Mouse (Mus musculus) liver, embryonic 14.5 days (tissue): ENCODE measurements around the gene Dnah8. TPM values are rescaled to one million over a fixed set of nuclear protein-coding genes. Genes with fewer than 3 reads are reported as not detected.

Experiments used
- ATAC-seq: fragments of 200-750 bp; cut with Nextera tagmentation; 2 replicates; pipeline ENCODE4 v1.8.0; 2017; ENCODE audit warnings: moderate number of reproducible peaks, mild to moderate bottlenecking, moderate library complexity; ENCODE audit not compliant: insufficient read depth
- DNase-seq, 3 experiments: peaks; one replicate each; pipeline ENCODE4 v3.0.0-alpha.2; 2012 to 2013; ENCODE audit warnings: low read depth in 3 of 3, low spot score in 3 of 3
- H3K27ac ChIP-seq: fragments of 300-500 bp; sonication (generic); 2 replicates; pipeline ENCODE4 v1.5.1; 2014; ENCODE audit warnings: moderate library complexity, mild to moderate bottlenecking, control low read depth, inconsistent platforms
- H3K27me3 ChIP-seq: fragments of 300-500 bp; sonication (generic); 2 replicates; pipeline ENCODE4 v1.6.1; 2014; ENCODE audit warnings: mild to moderate bottlenecking, low read length, moderate library complexity; ENCODE audit not compliant: control insufficient read depth, insufficient read depth
- H3K36me3 ChIP-seq: fragments of 300-500 bp; sonication (generic); replicated peaks from 2 replicates; pipeline ENCODE4 v1.6.1; 2014; ENCODE audit warnings: low read depth; ENCODE audit not compliant: control insufficient read depth, insufficient read depth
- H3K4me1 ChIP-seq, 2 experiments: fragments of 200-500 bp in 1 of 2; fragments of 300-500 bp in 1 of 2; sonication (generic) in 1 of 2; replicated peaks; 2 replicates each; pipeline ENCODE4 v1.6.1; 2012 to 2014; ENCODE audit warnings: antibody characterized with exemption in 1 of 2, inconsistent platforms in 1 of 2, low read length in 1 of 2; ENCODE audit not compliant: control insufficient read depth in 2 of 2, insufficient read depth in 2 of 2
- H3K4me2 ChIP-seq: fragments of 300-500 bp; sonication (generic); 2 replicates; pipeline ENCODE4 v1.6.1; 2014; ENCODE audit warnings: low read depth, mild to moderate bottlenecking, control low read depth, moderate library complexity
- H3K4me3 ChIP-seq, 2 experiments: fragments of 200-500 bp in 1 of 2; fragments of 300-500 bp in 1 of 2; sonication (generic) in 1 of 2; 2 replicates each; pipeline ENCODE4 v1.5.1; 2012 to 2014; ENCODE audit warnings: low read depth in 2 of 2, low read length in 2 of 2, mild to moderate bottlenecking in 2 of 2, control low read depth in 1 of 2, inconsistent platforms in 1 of 2, moderate library complexity in 1 of 2; ENCODE audit not compliant: insufficient read depth in 1 of 2
- H3K9ac ChIP-seq: fragments of 300-500 bp; sonication (generic); replicated peaks from 2 replicates; pipeline ENCODE4 v1.6.1; 2014; ENCODE audit warnings: mild to moderate bottlenecking, control low read depth, moderate library complexity
- H3K9me3 ChIP-seq: fragments of 300-500 bp; sonication (generic); 2 replicates; pipeline ENCODE4 v1.6.1; 2016; ENCODE audit warnings: low read length, mixed read lengths; ENCODE audit not compliant: control insufficient read depth
- CTCF ChIP-seq: IDR thresholded peaks from 2 replicates; pipeline ENCODE4 v1.5.1; 2016; ENCODE audit warnings: antibody characterized with exemption, low read depth, control low read depth
- EP300 ChIP-seq: IDR thresholded peaks from 2 replicates; pipeline ENCODE4 v1.6.1; 2016; ENCODE audit warnings: antibody characterized with exemption, low read depth
- WGBS: fragments of 180-500 bp; shearing (Covaris S2); extraction: QIAGEN DNeasy Blood & Tissue Kit; methylation state at CpG from one replicate; pipeline ENCODE4 v1.1.7; 2014; ENCODE audit not compliant: insufficient replicate concordance; 5-methylcytosine and 5-hydroxymethylcytosine counted together
- polyA plus RNA-seq, 2 experiments: library from polyadenylated mRNA; depleted of rRNA in 1 of 2; stranded (reverse) in 1 of 2; unstranded in 1 of 2; fragments of >200 nt; fragmentation: Nextera tagmentation in 1 of 2; extraction: Ambion mirVana in 1 of 2; gene quantifications; 2 replicates each; pipeline versions ENCODE4 v1.2.1 to v1.2.3; 2012 to 2014

Dnah8 gene
- polyA plus RNA-seq, 2 experiments, result 0.83 to 1.8 TPM

DNA sequence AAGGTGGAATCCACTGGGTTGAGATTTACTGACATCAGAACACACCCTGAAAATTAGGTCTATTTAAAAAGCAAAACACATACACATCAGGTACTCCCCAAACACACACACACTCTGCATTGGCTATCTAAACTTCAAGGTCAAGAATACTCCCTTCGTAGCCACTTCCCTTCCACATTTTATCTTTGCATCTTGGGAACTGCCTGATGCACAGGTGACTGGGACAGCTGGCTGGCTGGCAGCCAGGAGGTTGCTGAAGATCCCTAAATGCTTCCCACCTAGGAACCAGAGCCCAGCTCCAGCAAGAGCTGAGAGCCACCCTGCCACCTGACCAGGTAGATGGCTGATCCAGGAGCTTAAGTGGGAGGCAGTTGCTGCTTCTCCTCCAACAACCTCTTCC is 212.9 kb downstream of the Dnah8 start:
- no peak for DNase-seq
- H3K4me2 ChIP-seq, result no peak overlapping the region
- no peaks in the 10 kb centered on the region for H3K9me3 ChIP-seq
- H3K9ac ChIP-seq, result no peak overlapping the region
- WGBS, result 53% methylated on average over 1 of the region's 1 CpGs
- no peak for ATAC-seq
- peaks cover 0 to 6% of the 10 kb centered on the region in 2 experiments; a peak in 1 of 4 replicates for H3K4me1 ChIP-seq
- no peak overlapping the region for H3K4me3 ChIP-seq
- no peaks in the 10 kb centered on the region for H3K36me3 ChIP-seq
- TF ChIP-seq EP300, result no peak
- no peak overlapping the region for H3K27ac ChIP-seq
- H3K27me3 ChIP-seq, result no peaks in the 10 kb centered on the region

DNA sequence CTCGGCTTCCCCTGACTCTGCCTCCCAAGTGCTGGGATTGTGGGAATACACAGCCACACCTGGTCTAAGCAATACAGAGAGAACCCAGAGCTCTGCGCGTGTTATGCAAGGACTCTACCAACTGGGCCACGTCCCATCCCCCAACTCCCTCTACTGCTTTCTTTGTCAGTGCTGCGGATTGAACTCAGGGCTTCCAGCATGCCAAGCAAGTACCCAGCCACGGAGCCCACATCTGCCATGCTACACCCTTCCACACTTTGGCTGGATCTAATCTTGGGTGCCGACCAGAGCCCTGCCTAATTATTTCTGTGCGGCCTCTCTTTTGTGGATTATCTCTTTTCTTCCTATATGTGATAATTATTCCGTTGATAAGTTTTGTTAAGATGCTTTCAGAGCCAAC is 215.9 kb downstream of the Dnah8 start:
- Histone ChIP-seq H3K4me1 (peaks cover 0 to 6% of the 10 kb centered on the region in 2 experiments; a peak in 1 of 4 replicates), H3K9me3 (no peaks in the 10 kb centered on the region), H3K27ac (no peak overlapping the region), H3K9ac (no peak overlapping the region), H3K36me3 (no peaks in the 10 kb centered on the region), H3K27me3 (no peaks in the 10 kb centered on the region), H3K4me3 (no peak overlapping the region), H3K4me2 (no peak overlapping the region)
- WGBS, result 62% methylated on average over 9 of the region's 9 CpGs
- no peak for TF ChIP-seq CTCF
- no peak for TF ChIP-seq EP300
- DNase-seq, result no peak
- ATAC-seq, result no peak

DNA sequence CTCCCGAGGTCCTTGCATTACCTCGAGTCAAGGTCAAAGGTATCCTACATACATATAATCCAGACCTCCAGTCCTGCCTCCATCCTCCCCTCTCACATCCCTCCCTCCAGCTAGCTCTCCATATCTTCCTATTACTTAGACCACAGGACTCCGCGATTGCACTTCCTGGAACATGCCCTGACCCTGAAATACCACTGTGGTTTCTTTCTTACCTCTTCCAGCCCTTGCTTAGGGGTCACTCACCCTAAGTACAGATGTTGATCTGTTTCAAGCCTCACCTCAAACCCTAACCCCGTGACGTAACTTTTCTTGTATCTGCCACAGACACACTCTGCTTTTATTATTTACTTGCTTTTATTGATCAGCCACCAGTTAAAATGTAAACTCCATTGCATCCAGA is 218.2 kb downstream of the Dnah8 start:
- H3K27me3 ChIP-seq, result no peaks in the 10 kb centered on the region
- no peak overlapping the region for H3K4me2 ChIP-seq
- ATAC-seq (no peak), DNase-seq (no peak)
- TF ChIP-seq EP300, result no peak
- no peak for TF ChIP-seq CTCF
- H3K27ac ChIP-seq, result no peak overlapping the region
- H3K4me1 ChIP-seq, result no peaks in the 10 kb centered on the region
- no peak overlapping the region for H3K4me3 ChIP-seq
- no peak overlapping the region for H3K9ac ChIP-seq
- WGBS, result 17% methylated on average over 6 of the region's 6 CpGs
- no peaks in the 10 kb centered on the region for H3K36me3 ChIP-seq
- no peaks in the 10 kb centered on the region for H3K9me3 ChIP-seq

DNA sequence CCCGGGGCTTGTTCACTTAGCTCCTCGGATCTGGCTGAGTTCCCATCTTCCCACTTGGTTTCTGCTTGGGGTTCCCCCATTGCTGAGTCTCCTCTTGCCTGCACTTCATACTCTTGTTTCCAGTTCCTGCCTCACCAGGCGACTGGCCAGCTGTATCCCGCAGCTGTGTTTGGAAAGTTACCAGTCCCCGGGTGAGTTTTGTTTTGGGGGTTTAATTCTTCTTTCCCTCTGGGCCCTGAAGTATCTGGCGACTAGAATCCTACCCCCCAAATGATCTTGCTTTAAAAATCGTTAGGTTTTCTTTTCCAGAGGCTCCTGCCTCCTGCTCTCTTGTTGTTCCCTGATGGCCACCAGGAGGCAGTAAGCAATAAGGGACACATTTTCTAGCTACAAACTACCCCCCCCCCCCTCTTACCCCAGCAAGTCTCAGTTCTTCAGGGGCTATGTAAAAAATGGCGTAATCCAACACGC is 220.2 kb downstream of the Dnah8 start:
- Histone ChIP-seq H3K4me3 (no peak overlapping the region), H3K4me2 (no peak overlapping the region), H3K36me3 (no peaks in the 10 kb centered on the region), H3K9ac (no peak overlapping the region), H3K9me3 (no peaks in the 10 kb centered on the region), H3K4me1 (no peaks in the 10 kb centered on the region), H3K27me3 (no peaks in the 10 kb centered on the region), H3K27ac (no peak overlapping the region)
- 45% methylated on average over 9 of the region's 9 CpGs for WGBS
- DNase-seq, result no peak
- TF ChIP-seq EP300 (no peak), CTCF (peak; percentile 29)
- no peak for ATAC-seq

DNA sequence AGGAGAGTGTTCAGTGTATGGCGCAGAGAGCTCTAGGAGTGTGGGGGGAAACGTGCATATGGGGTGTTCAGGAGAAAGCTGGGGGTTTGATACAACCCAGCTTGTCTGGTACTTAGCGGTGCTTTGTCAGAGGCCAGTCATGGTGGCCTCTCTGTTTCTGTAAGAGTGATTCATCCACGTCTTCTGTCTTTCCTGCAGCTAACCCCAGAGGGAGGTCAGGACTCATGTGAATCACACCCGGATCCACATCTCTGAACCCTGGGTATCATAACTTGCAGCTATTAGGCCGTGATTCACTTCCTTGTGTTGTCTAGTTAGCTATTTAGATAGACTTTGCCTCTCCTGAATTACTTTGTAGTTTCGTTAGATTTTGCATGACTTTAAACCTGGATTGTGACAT is 223.3 kb downstream of the Dnah8 start:
- Histone ChIP-seq H3K9me3 (no peaks in the 10 kb centered on the region), H3K4me1 (no peaks in the 10 kb centered on the region), H3K9ac (no peak overlapping the region), H3K27me3 (no peaks in the 10 kb centered on the region), H3K4me3 (no peak overlapping the region), H3K4me2 (no peak overlapping the region), H3K27ac (no peak overlapping the region), H3K36me3 (no peaks in the 10 kb centered on the region)
- no peak for DNase-seq
- no peak for ATAC-seq
- no peak for TF ChIP-seq CTCF
- TF ChIP-seq EP300, result no peak
- 64% methylated on average over 7 of the region's 7 CpGs for WGBS

DNA sequence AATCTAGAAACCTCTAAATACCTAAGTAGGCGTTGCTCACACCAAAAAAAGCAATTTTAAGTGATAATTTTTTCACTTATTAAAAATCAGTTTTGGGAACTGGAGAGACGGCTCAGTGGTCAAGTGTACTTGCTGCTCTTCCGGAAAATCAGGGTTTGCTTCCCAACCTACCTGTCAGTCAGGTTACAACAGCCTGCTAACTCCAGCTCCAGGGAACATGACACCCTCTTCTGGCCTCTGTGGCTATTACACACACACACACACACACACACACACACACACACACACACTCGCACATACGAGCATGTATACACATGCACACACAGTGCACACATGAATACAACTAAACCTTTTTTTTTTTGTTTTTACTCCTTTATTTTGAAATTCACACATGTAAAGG is 223.9 kb downstream of the Dnah8 start:
- Histone ChIP-seq H3K9ac (no peak overlapping the region), H3K4me2 (no peak overlapping the region), H3K36me3 (no peaks in the 10 kb centered on the region), H3K27me3 (no peaks in the 10 kb centered on the region), H3K4me3 (no peak overlapping the region), H3K27ac (no peak overlapping the region), H3K4me1 (no peaks in the 10 kb centered on the region), H3K9me3 (no peaks in the 10 kb centered on the region)
- no peak for TF ChIP-seq EP300
- TF ChIP-seq CTCF, result no peak
- ATAC-seq, result no peak
- no peak for DNase-seq
- 75% methylated on average over 5 of the region's 5 CpGs for WGBS
